Mouse (Mus musculus): ENCODE data around the gene Tmem190. TPM values are rescaled to one million over a fixed set of nuclear protein-coding genes. Genes with fewer than 3 reads are reported as not detected.
"Not testable (repeated sequence)": the region's sequence is repeated elsewhere in the genome, so short reads cannot be mapped to it uniquely, and the experiment has no call there.

Gene Tmem190
- polyA plus RNA-seq, 1 experiment from 2014 or later: 0.75 TPM

DNA sequence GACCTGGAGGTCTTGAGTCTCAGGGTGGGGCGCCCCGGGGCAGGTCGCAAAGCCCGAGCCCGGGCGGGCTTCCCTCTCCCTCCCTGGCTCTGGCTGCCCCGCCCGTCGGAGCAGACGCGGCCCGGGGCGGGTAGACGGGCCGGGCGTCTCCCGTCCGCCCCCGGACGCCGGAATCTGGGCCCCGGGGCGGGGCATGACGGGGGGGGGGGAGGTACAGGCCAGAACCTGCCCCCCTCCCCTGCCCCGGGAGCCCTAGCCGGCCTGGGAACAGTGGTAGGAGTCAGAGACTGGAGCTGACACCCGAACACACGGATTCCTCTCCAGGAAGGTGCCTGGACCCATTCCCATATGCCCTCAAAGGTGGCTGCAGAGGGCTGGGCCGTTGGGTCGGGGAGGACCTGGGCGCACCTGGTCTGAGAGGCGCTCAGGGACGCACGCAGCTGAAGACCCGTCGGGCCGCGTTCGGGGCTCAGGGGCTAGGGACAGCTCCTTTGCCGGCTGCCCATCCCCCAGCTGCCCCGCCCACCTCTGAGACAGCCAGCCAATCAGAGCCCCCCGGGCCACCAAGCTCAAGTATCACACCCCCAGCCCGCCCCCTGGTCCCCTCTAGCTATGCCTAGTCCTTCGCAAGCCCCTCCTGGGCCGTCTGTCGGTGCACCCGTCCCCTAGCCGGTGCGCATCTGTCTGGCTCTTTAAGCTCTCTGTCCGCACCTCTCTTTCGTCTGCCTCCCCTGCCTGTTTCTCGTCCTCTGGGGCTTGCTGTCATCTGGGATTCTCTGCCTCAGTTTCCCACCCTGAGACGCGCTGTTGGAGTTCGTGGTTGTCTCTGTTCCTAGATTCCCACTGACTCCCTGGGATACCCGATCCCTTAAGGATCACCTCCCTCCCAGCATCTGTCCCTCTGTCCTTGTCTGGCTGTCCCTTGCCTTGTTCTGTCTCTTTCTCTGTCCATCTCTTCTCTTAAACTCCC lies 5.6 kb upstream of the Tmem190 start:
- peak overlapping the region; percentile 65 for H3K4me2 ChIP-seq (replicated peaks)
- H3K4me3 ChIP-seq (replicated peaks): peak overlapping the region; percentile 37
- peaks cover 52% of the 10 kb centered on the region for H3K27me3 ChIP-seq
- H3K36me3 ChIP-seq: no peaks in the 10 kb centered on the region
- peak; percentile 71 for ATAC-seq (ENCODE audit: insufficient number of reproducible peaks, low FRiP score, low TSS enrichment, low read depth)
- H3K9ac ChIP-seq: peak overlapping the region; percentile 26; the same call in 1 of the 2 replicates
- H3K27ac ChIP-seq (replicated peaks): no peak overlapping the region
- peaks cover 15% of the 10 kb centered on the region; the same call in 1 of the 2 replicates for H3K4me1 ChIP-seq
- no peaks in the 10 kb centered on the region for H3K9me3 ChIP-seq (replicated peaks)
- 1% methylated on average over 53 of the region's 56 CpGs for WGBS

DNA sequence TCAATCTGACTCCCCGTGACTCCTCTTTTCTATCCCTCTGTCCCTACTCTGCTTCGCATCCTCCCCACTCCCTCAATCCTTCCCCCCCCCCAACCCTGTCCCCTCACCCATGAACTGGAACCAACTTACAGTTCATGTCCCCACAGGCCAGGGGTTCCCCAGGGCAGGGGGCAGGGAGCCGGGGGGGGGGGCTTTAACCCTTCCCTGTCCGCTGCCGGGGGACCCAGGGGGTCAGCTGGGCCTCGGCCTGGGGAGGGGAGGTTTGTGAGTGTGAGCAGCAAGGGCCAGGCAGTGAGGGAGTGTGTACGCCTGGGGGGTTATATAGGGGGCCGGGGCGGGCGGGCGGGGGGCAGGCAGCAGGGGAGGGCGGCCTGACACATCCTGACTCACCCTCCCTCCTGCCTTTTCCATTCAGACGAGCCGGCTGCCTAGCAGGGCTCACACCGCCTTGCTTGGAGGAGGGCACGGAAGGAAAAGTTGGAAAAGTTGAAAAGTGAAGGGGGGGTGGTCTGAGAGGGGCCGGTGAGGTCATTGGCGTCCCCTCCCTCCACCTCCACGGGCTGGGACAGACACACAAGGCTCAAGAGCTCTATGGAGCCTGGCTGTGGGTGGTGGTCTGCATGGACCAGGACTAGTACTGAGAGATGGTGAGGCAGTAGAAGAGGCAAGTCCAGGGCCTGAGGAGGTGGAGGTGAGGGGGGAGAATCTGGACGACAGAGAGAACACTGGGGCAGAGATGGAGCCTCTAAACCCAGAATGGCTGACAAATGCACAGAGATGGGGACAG lies 4.7 kb upstream of the Tmem190 start:
- no peaks in the 10 kb centered on the region for H3K36me3 ChIP-seq
- no peak for ATAC-seq (ENCODE audit: insufficient number of reproducible peaks, low FRiP score, low TSS enrichment, low read depth)
- H3K27ac ChIP-seq (replicated peaks): no peak overlapping the region
- H3K9ac ChIP-seq: no peak overlapping the region
- H3K9me3 ChIP-seq (replicated peaks): no peaks in the 10 kb centered on the region
- peak overlapping the region; percentile 65; the same call in 1 of the 2 replicates for H3K4me2 ChIP-seq (replicated peaks)
- peaks cover 15% of the 10 kb centered on the region; the same call in 1 of the 2 replicates for H3K4me1 ChIP-seq
- H3K27me3 ChIP-seq: peaks cover 52% of the 10 kb centered on the region
- H3K4me3 ChIP-seq (replicated peaks): peak overlapping the region; percentile 37; the same call in 1 of the 2 replicates
- 6% methylated on average over 18 of the region's 20 CpGs for WGBS

DNA sequence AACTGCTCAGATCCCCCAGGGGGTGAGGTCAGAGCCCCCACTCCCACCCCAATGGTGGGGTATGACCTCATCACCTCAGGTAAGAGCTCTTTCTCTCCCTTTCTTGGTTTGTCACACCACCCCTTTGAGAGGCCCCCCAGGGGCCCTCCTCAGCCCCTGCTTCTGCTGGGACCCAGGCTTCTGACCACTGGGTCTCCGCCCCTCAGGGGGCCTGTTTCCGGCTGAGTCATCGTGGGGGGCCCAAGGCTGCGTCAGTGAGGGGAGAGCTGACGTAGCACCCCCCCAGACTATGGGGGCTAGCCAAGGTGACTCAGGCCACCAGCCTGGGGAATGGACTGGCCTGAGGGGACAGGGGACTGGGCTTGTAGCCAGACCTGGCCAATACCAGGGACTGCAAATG lies 2.8 kb upstream of the Tmem190 start:
- H3K36me3 ChIP-seq: no peaks in the 10 kb centered on the region

DNA sequence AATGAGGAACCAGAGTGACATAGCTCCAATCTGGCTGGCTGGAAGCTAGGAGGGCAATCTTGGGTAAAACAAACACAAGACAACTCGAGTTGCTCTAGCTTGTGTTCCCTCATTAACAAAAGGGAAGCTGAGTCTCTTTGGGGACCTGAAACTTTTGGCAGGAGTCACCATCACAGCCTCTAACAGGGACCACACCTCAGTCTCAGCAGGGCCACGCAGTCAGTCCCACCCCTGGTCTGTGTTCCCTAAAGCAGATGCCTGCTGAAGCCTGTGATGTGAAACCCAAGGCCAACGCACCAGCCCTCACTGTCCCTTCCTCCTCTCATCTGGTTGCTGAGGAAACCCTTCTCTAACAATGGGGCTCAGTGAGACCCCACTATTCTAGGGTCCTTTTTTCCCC lies 607 bp upstream of the Tmem190 start:
- Histone ChIP-seq H3K36me3 (no peaks in the 10 kb centered on the region), H3K4me3 (replicated peaks) (no peak overlapping the region), H3K27ac (replicated peaks) (no peak overlapping the region), H3K9me3 (replicated peaks) (no peaks in the 10 kb centered on the region), H3K4me2 (replicated peaks) (no peak overlapping the region), H3K27me3 (peaks cover 26% of the 10 kb centered on the region), H3K4me1 (peaks cover 8% of the 10 kb centered on the region; the same call in 1 of the 2 replicates), H3K9ac (no peak overlapping the region)
- no peak for ATAC-seq (ENCODE audit: insufficient number of reproducible peaks, low FRiP score, low TSS enrichment, low read depth)
- 53% methylated on average over 3 of the region's 3 CpGs for WGBS

More for the DNA sequence above, 2.8 kb upstream of the Tmem190 start:
- Histone ChIP-seq H3K27me3 (peaks cover 47% of the 10 kb centered on the region), H3K4me2 (replicated peaks) (no peak overlapping the region), H3K9me3 (replicated peaks) (no peaks in the 10 kb centered on the region), H3K9ac (no peak overlapping the region), H3K4me3 (replicated peaks) (no peak overlapping the region), H3K27ac (replicated peaks) (no peak overlapping the region), H3K4me1 (peaks cover 15% of the 10 kb centered on the region; the same call in 1 of the 2 replicates)
- WGBS: 28% methylated on average over 5 of the region's 5 CpGs
- no peak for ATAC-seq (ENCODE audit: insufficient number of reproducible peaks, low FRiP score, low TSS enrichment, low read depth)

DNA sequence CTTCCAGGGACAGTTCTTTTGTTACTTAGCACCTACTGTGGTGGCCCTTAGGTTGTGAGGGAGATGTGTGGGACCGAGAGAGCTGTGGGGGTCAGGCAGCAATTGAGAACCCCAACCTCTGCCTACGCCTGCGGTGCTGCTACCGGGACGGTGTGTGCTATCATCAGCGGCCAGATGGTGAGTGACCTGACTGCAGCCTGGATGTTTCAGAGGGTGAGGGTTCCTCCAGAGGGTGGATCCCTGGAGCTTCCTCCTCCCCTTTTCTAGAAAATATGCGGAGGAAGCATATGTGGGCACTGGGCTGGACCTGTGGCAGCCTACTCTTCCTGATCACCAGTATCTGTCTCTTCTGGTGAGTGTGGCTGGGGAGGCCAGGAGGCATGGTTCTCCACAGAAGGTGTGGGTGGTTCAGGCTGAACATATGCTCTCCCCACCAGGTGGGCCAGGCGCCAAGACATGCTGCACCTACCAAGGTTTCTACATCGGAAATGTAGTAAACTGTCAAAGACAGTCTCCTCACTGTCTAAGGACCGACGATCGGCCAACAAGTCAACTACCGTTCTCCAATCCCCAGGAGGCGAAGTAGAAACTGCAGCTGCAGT lies 1.0 kb downstream of the Tmem190 start:
- no peak overlapping the region for H3K27ac ChIP-seq (replicated peaks)
- H3K4me3 ChIP-seq (replicated peaks): no peak overlapping the region
- H3K9ac ChIP-seq: no peak overlapping the region
- WGBS: 75% methylated on average over 14 of the region's 14 CpGs
- no peaks in the 10 kb centered on the region for H3K36me3 ChIP-seq
- H3K4me1 ChIP-seq: peaks cover 7% of the 10 kb centered on the region
- H3K9me3 ChIP-seq (replicated peaks): no peaks in the 10 kb centered on the region
- no peak overlapping the region for H3K4me2 ChIP-seq (replicated peaks)
- ATAC-seq (ENCODE audit: insufficient number of reproducible peaks, low FRiP score, low TSS enrichment, low read depth): no peak
- H3K27me3 ChIP-seq: peaks cover 9% of the 10 kb centered on the region

DNA sequence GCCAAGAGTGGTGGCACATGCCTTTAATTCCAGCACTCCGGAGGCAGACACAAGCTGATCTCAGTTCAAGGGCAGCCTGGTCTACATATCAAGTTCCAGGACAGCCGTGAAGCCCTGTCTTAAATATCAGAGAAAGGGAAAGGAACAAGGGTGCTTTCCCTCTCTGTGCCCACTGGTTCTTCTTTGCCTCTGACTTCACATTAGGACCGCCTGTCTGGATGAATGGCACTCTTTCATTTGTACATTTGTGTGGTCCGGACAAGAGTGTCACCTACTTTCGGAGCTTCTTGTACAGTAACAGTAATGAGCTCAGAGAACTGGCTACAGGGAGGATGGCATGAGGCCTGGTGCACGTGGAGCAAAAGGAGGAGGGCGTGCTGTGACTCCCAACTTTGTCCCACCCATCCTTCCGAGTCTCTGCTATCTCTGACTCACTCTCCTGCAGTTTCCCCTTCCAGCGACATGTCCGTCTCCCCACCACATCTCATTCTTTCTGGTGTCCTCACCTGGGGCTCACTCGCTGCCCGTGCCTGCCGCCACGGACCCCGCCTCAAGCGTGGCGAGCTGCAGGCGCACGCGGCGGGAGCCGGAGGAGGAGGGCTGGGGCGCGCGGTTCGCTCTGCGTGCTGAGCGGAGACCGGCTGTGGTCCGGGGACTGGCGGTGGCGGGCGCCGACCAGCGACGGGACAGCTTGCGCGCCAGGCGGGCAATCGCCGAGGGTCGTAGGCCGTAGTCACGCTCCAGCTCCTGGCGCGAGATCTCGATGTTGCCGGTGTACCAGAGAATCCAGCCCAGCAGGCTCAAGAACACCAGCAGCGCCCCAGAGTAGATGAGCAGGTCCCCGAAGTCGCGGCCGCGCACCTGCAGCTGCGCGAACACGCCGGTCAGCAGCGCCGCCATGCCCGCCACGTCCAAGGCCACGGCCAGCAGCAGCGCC lies 6.0 kb downstream of the Tmem190 start:
- 0 out of 2 replicates have a peak, but pooled peaks cover under 1% of the 10 kb centered on the region for H3K36me3 ChIP-seq
- H3K4me2 ChIP-seq (replicated peaks): peak overlapping the region; percentile 92
- 1% methylated on average over 64 of the region's 64 CpGs for WGBS
- H3K4me3 ChIP-seq (replicated peaks): peak overlapping the region; percentile 57
- peak overlapping the region; percentile 60 for H3K9ac ChIP-seq
- H3K9me3 ChIP-seq (replicated peaks): no peaks in the 10 kb centered on the region
- peak; percentile 53 for ATAC-seq (ENCODE audit: insufficient number of reproducible peaks, low FRiP score, low TSS enrichment, low read depth)
- peaks cover 14% of the 10 kb centered on the region for H3K4me1 ChIP-seq
- H3K27ac ChIP-seq (replicated peaks): peak overlapping the region; percentile 40
- peaks cover 10% of the 10 kb centered on the region for H3K27me3 ChIP-seq

DNA sequence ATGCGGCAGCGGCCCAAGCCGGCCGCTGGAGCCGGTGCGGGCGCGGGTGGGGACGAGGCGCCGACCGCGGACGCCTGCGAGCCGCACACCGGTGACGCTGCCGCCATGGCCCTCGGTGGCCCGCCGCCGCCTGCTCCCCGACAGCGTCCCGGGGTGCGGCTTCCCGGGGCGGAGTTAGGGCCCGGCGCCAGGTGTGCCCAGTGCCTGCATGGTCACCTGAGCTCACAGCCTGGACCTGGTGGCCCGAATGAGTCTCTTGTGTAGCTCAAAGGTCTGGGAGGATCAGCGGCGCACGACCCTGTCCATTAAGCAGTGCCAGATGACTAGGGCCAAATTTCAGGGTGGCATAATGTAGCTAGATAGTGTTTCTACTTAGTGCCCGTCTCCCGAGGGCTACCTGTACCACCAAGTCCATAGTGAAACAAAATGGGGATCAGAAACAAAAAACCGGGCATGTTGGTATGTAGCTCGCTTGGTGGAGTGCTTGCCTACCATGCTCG lies 6.7 kb downstream of the Tmem190 start, which contains the start of gene Tmem238:
Tmem238 (minus strand) TSS at position 221 of the 500 bp plus-strand sequence.
- Histone ChIP-seq H3K4me2 (replicated peaks) (peak within 1 kb of the TSS; percentile 92), H3K9ac (peak within 1 kb of the TSS; percentile 60), H3K9me3 (replicated peaks) (no peaks in the 10 kb centered on the region), H3K27me3 (peaks cover 10% of the 10 kb centered on the region), H3K27ac (replicated peaks) (peak within 1 kb of the TSS; percentile 40), H3K36me3 (peaks cover 8% of the 10 kb centered on the region; the same call in 1 of the 2 replicates), H3K4me1 (peaks cover 22% of the 10 kb centered on the region), H3K4me3 (replicated peaks) (peak within 1 kb of the TSS; percentile 57)
- ATAC-seq (ENCODE audit: insufficient number of reproducible peaks, low FRiP score, low TSS enrichment, low read depth): 0 out of 2 replicates have a peak, but pooled peaks have one; percentile 26
- 7% methylated on average over 40 of the region's 40 CpGs for WGBS

DNA sequence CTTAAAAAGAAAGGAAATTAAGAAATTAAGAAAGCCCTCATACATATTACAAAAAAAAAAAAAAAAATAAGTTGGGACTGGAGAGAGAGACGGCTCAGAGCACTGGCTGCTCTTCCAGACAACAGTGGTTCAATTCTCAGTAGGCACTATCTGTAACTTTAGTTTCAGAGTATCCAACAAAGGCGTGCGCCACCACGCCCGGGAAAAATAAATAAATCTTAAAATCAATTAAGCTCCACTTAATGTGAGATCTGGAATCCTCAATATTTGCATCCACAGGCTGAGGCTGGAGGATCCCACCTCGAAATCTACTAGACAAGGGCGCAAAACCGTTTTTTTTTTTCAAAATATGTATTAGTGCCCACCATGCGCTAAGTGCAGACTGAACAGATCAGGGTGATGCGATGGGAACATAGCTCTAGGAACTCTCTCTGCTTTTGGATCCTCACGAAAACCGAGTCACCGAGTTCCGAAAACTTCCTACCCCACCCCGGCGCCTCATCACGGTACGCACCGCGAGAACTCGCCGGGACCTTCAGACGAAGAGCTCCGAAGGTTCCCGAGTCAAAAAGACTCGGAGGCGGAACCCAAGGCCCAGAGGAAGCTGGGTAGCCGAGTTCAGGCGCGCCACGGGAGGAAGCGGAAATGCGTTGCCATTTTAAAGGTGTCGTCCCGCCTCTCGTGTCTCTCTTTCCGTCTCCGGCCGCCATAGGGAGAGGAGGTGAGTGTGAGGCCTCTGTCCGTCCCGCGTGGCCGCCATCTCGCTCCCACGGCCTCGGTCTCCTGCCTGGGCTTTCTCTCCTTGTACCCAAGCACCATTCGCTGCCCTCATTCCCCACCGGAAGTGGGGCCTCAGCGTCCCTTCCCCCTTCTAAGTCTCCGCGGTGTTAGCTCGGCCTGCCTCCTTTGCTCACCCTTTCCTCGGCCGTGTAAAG lies 9.8 kb downstream of the Tmem190 start, which contains the start of gene Rpl28:
Rpl28 (plus strand) TSS at position 597 of the 935 bp plus-strand sequence.
- Histone ChIP-seq H3K36me3 (peaks cover 36% of the 10 kb centered on the region), H3K4me2 (replicated peaks) (peak within 1 kb of the TSS; percentile 65), H3K27ac (replicated peaks) (peak within 1 kb of the TSS; percentile 97), H3K4me1 (peaks cover 28% of the 10 kb centered on the region), H3K4me3 (replicated peaks) (peak within 1 kb of the TSS; percentile 87), H3K9me3 (replicated peaks) (no peaks in the 10 kb centered on the region), H3K27me3 (peaks cover 10% of the 10 kb centered on the region), H3K9ac (peak within 1 kb of the TSS; percentile 93)
- peak; percentile 89 for ATAC-seq (ENCODE audit: insufficient number of reproducible peaks, low FRiP score, low TSS enrichment, low read depth)
- under 1% methylated on average over 53 of the region's 54 CpGs for WGBS

DNA sequence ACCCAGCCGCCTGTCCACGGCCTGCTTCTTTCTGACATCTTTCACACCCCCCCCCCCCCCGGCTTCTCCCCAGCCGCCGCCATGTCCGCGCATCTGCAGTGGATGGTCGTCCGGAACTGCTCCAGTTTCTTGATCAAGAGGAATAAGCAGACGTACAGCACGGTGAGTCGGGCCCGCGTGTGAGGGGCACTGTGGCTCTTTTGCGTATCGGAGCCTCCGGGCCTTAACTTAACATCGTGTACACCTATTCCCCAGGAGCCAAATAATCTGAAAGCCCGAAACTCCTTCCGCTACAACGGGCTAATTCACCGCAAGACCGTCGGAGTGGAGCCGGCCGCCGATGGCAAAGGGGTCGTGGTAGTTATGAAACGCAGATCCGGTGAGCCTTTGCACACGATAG lies 10.5 kb downstream of the Tmem190 start:
- peak overlapping the region; percentile 93 for H3K9ac ChIP-seq
- H3K9me3 ChIP-seq (replicated peaks); ATAC-seq (ENCODE audit: insufficient number of reproducible peaks, low FRiP score, low TSS enrichment, low read depth): not testable (repeated sequence)
- peak overlapping the region; percentile 97 for H3K27ac ChIP-seq (replicated peaks)
- H3K27me3 ChIP-seq: peaks cover 10% of the 10 kb centered on the region
- H3K4me3 ChIP-seq (replicated peaks): peak overlapping the region; percentile 87
- H3K4me2 ChIP-seq (replicated peaks): peak overlapping the region; percentile 65
- peaks cover 27% of the 10 kb centered on the region for H3K4me1 ChIP-seq
- under 1% methylated on average over 29 of the region's 31 CpGs for WGBS
- H3K36me3 ChIP-seq: peaks cover 40% of the 10 kb centered on the region

Data from embryonic facial prominence, embryonic 15.5 days (tissue).